Mouse (Mus musculus): ENCODE measurements at regions not wholly inside any gene's neighbourhood (a gene's known extent, or its start where the extent isn't known, plus 50 kb on each side); places are given as distances from the start of the nearest gene placed in this dataset.

- TF ChIP-seq GATA1 (IDR thresholded peaks at IDR 0.05; ENCODE audit: borderline replicate concordance, low read length) (no peak), FLI1 (IDR thresholded peaks at IDR 0.05; ENCODE audit: low read length) (no peak)
Observed at GRCm38 (mm10) chr13:31367226-31367625, 188.7 kb upstream of the Foxq1 start.
